Mouse (Mus musculus) gastrocnemius, adult 2 months (tissue): Measurements from ENCODE around the gene Nrp2. TPM values are rescaled to one million over a fixed set of nuclear protein-coding genes. Genes with fewer than 3 reads are reported as not detected.

Experiments
- DNase-seq: peaks from one replicate; pipeline ENCODE4 v3.0.0; 2022
- H3K27ac ChIP-seq: fragments of 200-600 bp; 2 replicates; pipeline ENCODE4 v1.8.1; 2022; ENCODE audit warnings: mild to moderate bottlenecking
- H3K4me3 ChIP-seq: fragments of 200-600 bp; 2 replicates; pipeline ENCODE4 v1.8.1; 2022; ENCODE audit warnings: mild to moderate bottlenecking, moderate library complexity
- CTCF ChIP-seq: fragments of 200-600 bp; IDR thresholded peaks from 2 replicates; pipeline ENCODE4 v1.8.1; 2022; ENCODE audit warnings: antibody characterized with exemption, mild to moderate bottlenecking, moderate library complexity
- intact Hi-C: fragments of 180-260 bp; cut with DNase I; formaldehyde crosslinking; loops from one replicate; pipeline ENCODE4 v1.15.1; 2025
- total RNA-seq, 2 experiments: library from RNA; stranded (reverse); gene quantifications; 2 replicates each; pipeline ENCODE4 v1.2.3; 2021

Nrp2 gene
- total RNA-seq, 2 experiments from 2014 or later, result 2.9 to 6.8 TPM

GRCm38 (mm10) chr1:62707101-62707912, 4.2 kb downstream of the Nrp2 start:
- peak; percentile 44 for TF ChIP-seq CTCF
- Histone ChIP-seq H3K4me3 (peak overlapping the region; percentile 75), H3K27ac (peak overlapping the region; percentile 90)
- intact Hi-C loops, result loop anchor here (10.0 kb wide), 2 partner anchors 1403 to 1563 kb away; no protein-coding TSS in a partner anchor
- peak; percentile 63 for DNase-seq

DNA sequence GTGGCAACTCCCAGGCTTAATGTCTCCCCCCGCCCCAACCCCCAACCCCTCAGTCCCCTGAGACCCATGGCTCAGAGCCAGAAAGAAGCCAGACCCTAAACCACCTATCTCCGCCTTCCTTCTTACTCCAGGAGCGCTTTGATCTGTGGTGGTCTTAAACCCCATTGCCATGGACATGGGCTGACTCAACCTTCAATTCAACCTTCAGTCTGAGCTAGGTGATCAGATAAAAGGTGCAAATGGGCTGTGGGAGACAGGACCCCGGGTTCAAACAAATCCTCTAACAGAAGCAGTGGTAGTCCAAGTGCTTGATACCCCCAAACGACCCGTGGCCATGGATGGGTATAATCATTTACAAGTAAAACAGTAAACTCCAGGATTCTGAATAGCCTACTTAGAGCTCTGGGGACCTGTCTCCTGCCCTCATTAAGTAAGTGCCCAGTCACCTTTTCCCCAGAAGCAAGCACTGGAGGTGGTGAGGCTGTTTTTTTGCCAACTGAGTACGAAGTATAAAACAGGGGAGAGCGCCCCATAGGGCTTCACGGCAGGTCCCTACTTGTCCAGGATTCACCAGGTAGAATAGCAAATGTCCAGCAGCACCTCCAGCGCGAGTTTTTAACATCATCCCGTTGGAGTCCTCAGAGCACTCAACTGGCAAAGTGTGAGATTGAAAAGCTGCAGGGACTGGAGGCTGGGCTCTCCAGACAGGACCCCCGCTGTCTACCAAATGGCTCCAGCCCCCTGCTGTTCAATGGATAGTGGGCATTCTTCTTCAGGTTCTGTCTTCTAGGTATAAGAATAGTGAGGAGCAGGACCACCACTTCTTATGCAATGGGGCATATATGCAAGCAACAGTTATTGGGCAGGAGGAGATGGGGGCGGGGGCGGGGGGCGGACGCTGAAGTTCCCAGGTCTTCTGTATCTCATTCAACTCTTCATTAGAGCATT, 5.1 kb downstream of the Nrp2 start:
- DNase-seq, result no peak
- TF ChIP-seq CTCF, result no peak
- peak overlapping the region; percentile 90; the same call in 1 of the 2 replicates for H3K27ac ChIP-seq
- H3K4me3 ChIP-seq, result peak overlapping the region; percentile 75
- intact Hi-C loops, result loop anchor here (10.0 kb wide), 2 partner anchors 1403 to 1563 kb away; no protein-coding TSS in a partner anchor

DNA sequence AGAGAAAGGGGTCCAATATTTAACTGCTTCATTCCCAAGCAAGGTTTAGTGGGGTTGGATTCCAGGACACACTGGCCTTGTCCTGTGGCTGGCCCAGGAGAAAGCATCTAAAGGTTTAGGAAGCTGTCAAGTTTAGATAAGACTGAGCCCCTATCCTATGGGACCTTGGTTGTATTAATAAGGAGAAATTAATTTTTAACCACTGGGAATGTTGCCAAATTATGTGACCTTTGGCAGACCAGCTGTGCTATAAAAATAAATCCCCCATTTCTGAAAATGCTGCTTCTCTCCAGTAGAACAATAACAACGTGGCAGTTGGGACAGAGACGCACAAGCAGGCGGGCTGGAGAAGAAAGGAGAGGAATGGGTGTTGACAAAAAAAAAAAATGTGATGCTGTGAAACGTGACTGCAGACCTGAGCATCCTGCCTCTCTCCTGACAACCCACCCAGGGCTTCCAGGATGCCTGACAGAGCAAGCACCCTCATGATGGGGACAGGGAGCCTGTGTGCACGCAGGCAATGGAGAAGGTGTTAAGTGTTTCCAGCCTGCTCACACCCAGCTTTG, 6.8 kb downstream of the Nrp2 start:
- Histone ChIP-seq H3K27ac (peak overlapping the region; percentile 57), H3K4me3 (no peak overlapping the region)
- DNase-seq, result no peak
- intact Hi-C loops, result loop anchor here (10.0 kb wide), 2 partner anchors 1405 to 1565 kb away; no protein-coding TSS in a partner anchor
- TF ChIP-seq CTCF, result no peak

DNA sequence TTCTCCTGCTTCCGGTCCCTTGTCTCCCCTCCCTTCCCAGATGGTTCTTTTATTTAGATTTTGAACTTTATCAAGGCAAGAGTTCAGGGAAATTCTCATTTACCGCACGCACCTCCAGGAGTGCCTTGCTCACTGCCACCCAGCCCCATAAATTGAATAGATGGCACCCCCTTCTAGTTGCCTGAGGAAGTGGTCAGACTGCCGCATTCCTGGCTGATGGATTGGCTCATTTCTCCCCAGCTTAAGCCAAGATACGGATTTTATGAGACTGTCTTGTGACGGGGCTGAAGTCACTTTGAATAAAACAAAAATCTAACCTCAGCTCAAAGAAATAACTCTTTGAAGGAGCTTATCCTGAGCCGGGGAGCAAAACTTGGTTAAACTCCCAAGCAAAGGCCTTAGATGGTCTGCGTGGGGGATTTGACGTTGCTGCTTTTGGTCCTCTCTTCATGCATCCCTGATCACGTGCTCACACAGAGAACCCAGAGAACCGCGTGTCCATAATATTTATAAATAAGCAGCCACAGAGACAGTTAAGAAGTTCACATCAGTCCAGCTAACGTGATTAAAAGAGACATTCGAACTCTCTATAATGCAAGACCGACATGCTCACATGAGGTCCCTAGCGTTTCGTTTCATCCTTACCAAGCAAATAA, 10.1 kb downstream of the Nrp2 start:
- peak overlapping the region; percentile 21 for H3K27ac ChIP-seq
- no peak for DNase-seq
- intact Hi-C loops, result no loop called here
- H3K4me3 ChIP-seq, result no peak overlapping the region
- TF ChIP-seq CTCF, result no peak

DNA sequence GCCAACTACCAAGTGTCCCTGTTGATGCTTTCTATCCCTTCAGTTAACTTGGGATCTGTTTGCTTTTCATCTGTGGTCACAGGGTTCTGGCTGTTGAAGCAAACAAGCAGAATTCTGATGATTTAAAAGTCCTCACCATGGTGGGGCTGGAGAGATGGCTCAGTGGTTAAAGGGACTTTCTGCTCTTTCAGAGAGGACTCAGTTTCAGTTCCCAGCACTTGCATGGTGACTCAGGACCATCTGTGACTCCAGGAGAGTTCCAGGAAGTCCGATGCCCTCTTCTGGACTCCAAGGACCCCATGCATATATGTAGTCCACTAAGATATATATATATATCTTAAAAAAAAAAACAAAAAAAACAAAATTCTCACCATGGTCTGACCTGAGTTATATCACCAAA, 11.9 kb downstream of the Nrp2 start:
- DNase-seq, result no peak
- no peak for TF ChIP-seq CTCF
- Histone ChIP-seq H3K4me3 (no peak overlapping the region), H3K27ac (no peak overlapping the region)
- intact Hi-C loops, result no loop called here

DNA sequence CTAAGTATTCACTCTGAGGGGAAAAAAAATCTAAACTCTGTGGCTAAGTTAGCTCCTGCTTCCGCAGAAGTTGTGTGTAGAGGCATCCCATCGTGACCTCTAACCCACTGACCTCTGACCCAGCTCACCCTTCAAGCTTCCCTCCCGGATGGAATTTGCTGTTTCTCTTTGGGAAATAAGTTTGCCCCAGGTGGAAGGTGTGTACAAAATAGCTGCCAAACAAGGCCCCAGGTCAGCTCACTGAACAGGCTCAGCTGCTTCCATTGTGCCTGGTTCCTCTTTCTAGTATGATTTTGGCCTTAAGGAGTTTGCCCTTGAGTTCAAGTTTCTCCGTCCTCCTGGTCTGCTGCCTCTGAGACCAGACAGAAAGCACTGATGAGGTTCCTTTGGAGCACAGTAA, 12.6 kb downstream of the Nrp2 start:
- H3K4me3 ChIP-seq, result no peak overlapping the region
- intact Hi-C loops, result no loop called here
- no peak for DNase-seq
- TF ChIP-seq CTCF, result no peak
- peak overlapping the region; percentile 77 for H3K27ac ChIP-seq

DNA sequence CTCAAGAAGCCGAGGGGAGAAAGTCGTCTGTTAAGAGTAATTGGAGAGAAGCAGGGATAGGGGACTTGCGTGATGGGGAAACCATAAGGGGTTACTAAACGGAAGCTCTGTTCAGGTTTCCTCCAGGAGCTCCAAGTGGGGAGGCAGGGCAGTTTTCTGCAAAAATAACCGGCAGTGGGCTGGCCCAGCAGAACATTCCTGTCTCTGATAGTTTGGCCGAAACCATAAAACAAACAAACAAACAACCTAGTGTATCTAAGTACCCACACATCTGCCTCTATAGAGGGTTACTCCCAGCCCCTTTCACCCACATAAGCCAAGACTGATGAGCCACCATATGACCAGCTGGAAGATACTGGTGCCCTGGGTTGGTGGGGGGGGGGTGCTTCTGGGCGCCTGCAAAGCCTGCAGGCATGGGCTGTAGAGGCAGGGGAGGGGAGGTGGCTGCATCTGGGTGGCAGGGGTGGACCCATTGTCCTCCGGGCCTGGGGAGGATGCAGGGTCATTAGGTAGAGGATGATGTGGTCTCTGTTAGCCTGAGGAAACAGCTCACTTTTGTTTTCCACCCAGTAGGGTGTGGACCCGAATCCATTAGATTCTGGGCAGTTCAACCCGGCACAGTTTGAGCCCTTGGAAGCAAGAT, 13.9 kb downstream of the Nrp2 start:
- no peak for TF ChIP-seq CTCF
- Histone ChIP-seq H3K4me3 (peak overlapping the region; percentile 9), H3K27ac (peak overlapping the region; percentile 77)
- no peak for DNase-seq
- intact Hi-C loops, result no loop called here

DNA sequence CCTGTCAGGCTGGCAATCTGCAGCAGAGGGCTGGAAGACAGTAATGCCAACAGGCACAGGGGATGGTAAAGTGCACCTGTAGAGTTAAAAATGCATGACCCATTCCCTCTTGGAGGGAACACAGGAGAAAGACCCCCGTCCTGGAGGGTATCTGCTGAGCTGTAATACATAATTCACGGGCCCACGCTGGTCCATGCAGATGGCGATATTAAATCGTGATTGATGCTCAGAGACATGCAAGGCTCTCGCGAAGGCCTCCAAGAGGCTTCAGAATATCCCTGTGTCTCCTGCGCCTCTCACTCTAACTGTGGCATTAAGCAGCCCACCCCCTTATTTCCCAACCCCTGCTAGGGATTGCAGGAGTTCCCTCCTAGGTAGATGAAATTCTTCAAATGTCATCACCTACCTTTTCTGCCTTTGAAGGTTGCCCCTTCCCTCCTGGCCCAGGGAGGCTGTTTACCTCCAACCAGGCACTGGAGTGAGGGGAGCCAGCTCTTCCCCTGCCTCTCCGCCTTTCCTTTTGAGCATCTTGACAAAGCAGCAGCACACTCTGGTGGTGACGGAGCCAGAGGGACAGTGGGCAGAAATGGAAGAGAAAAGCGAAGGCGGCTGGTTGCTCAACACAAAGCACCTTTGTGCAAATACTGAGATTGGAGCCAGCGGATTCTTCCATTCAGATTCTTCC, 14.6 kb downstream of the Nrp2 start:
- intact Hi-C loops, result no loop called here
- H3K27ac ChIP-seq, result peak overlapping the region; percentile 77
- peak overlapping the region; percentile 9 for H3K4me3 ChIP-seq
- DNase-seq, result no peak
- TF ChIP-seq CTCF, result peak; percentile 46

DNA sequence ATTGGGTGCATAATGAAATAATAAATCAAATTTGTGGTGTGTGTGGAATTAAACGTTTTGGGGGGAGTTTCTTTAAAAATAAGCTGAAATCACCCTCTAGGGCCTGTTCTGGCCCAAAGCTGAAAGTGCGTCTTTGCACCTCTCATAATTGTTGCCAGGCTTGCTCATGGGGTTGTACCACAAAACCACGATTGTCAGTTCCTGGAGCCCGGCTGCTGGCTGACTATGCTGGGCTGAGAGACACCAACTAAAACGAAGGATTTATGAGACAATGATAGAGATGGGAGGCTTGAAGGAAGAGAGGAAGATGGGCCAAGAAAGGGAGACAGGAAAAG, 15.1 kb downstream of the Nrp2 start:
- H3K4me3 ChIP-seq, result no peak overlapping the region
- no peak for TF ChIP-seq CTCF
- DNase-seq, result no peak
- intact Hi-C loops, result no loop called here
- H3K27ac ChIP-seq, result peak overlapping the region; percentile 77

DNA sequence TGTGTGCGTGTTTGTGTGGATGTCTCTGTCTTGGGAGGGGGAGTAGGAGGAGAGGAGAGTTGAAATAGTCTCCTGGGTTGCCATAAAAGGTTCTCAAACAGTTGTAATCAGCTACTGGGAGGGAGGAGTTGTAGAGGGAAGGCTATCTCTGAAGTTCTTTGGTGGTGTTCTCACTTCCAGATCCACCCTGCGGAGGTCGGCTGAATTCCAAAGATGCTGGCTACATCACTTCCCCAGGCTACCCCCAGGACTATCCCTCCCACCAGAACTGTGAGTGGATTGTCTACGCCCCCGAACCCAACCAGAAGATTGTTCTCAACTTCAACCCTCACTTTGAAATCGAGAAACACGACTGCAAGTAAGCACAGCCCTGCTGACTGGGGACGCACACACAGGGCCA, 15.7 kb downstream of the Nrp2 start:
- intact Hi-C loops, result no loop called here
- H3K4me3 ChIP-seq, result no peak overlapping the region
- H3K27ac ChIP-seq, result peak overlapping the region; percentile 77
- TF ChIP-seq CTCF, result no peak
- no peak for DNase-seq

GRCm38 (mm10) chr1:62719770-62720169, 16.7 kb downstream of the Nrp2 start:
- intact Hi-C loops, result no loop called here
- H3K27ac ChIP-seq, result peak overlapping the region; percentile 77
- TF ChIP-seq CTCF, result no peak
- peak overlapping the region; percentile 11; the same call in 1 of the 2 replicates for H3K4me3 ChIP-seq
- DNase-seq, result no peak
